Mouse (Mus musculus) forebrain, embryonic 14.5 days (tissue): Measurements from ENCODE around the gene Trim12a. TPM values are rescaled to one million over a fixed set of nuclear protein-coding genes. Genes with fewer than 3 reads are reported as not detected.

Source experiments
- polyA plus RNA-seq: library from polyadenylated mRNA; unstranded; fragments of >200 nt; fragmentation: Nextera tagmentation; extraction: Ambion mirVana; gene quantifications from 2 replicates; pipeline ENCODE4 v1.2.1, GENCODE M21; 2014

Trim12a gene
- polyA plus RNA-seq, 1 experiment from 2014 or later, result 1.4 TPM

Other genes starting within 250 kb of the Trim12a start
- gene Olfr644, start 243.6 kb downstream of the Trim12a start, polyA plus RNA-seq, result not detected in 2 replicates
- gene Olfr645, start 230.0 kb downstream of the Trim12a start, polyA plus RNA-seq, result not detected in 2 replicates
- gene Olfr646, start 210.6 kb downstream of the Trim12a start, polyA plus RNA-seq, result not detected in 2 replicates
- gene Ubqln5, start 185.6 kb downstream of the Trim12a start, polyA plus RNA-seq, result not detected in 2 replicates
- gene Olfr643, start 178.1 kb downstream of the Trim12a start, polyA plus RNA-seq, result not detected in 2 replicates
- not detected in 2 replicates for gene Ubqln3, start 172.2 kb downstream of the Trim12a start, polyA plus RNA-seq
- gene Ubqlnl, start 164.9 kb downstream of the Trim12a start, polyA plus RNA-seq, result not detected in 2 replicates
- gene Olfm5, start 150.6 kb downstream of the Trim12a start, polyA plus RNA-seq, result not detected in 2 replicates
- 0.27 and 0.33 TPM in 2 replicates for gene Olfr648, start 132.1 kb downstream of the Trim12a start, polyA plus RNA-seq
- not detected in 2 replicates for gene Olfr649, start 119.5 kb downstream of the Trim12a start, polyA plus RNA-seq
- gene Trim6, start 96.7 kb downstream of the Trim12a start, polyA plus RNA-seq, result 0.27 TPM in 1 of 2 replicates, not detected in the other
- gene Trim34a, start 71.0 kb downstream of the Trim12a start, polyA plus RNA-seq, result 0.47 and 0.53 TPM in 2 replicates
- gene Trim5, start 27.4 kb downstream of the Trim12a start, polyA plus RNA-seq, result 0.07 TPM in 1 of 2 replicates, not detected in the other
- gene Trim34b, start 14.0 kb upstream of the Trim12a start, polyA plus RNA-seq, result not detected in 2 replicates
- 0.48 and 0.95 TPM in 2 replicates for gene Trim12c, start 37.9 kb upstream of the Trim12a start, polyA plus RNA-seq
- not detected in 2 replicates for gene Trim30b, start 54.4 kb upstream of the Trim12a start, polyA plus RNA-seq
- gene Trim30c, start 85.4 kb upstream of the Trim12a start, polyA plus RNA-seq, result not detected in 2 replicates
- gene Trim30a, start 149.7 kb upstream of the Trim12a start, polyA plus RNA-seq, result 0.51 and 0.63 TPM in 2 replicates
- 0.21 and 0.37 TPM in 2 replicates for gene Trim30d, start 192.4 kb upstream of the Trim12a start, polyA plus RNA-seq
- gene Olfr651, start 234.7 kb upstream of the Trim12a start, polyA plus RNA-seq, result not detected in 2 replicates
- not detected in 2 replicates for gene Olfr652, start 245.4 kb upstream of the Trim12a start, polyA plus RNA-seq